Mouse (Mus musculus): Measurements from ENCODE around the gene Abhd16a.

Abhd16a gene

GRCm38 (mm10) chr17:35058911-35059892, 29.9 kb upstream of the Abhd16a start, which contains the start of gene Ddah2:
Ddah2 (plus strand) TSS chr17:35059035.
- DNase-seq (ENCODE audit: extremely low read depth, insufficient read length, low spot score): peak; percentile 80

- DNase-seq (ENCODE audit: extremely low read depth, insufficient read length, low spot score): no peak
Measured at GRCm38 (mm10) chr17:35060071-35060470, 29.0 kb upstream of the Abhd16a start.

- no peak for DNase-seq (ENCODE audit: extremely low read depth, insufficient read length, low spot score)
Measured at GRCm38 (mm10) chr17:35060737-35061297, 28.2 kb upstream of the Abhd16a start.

GRCm38 (mm10) chr17:35061299-35061698, 27.8 kb upstream of the Abhd16a start:
- no peak for DNase-seq (ENCODE audit: extremely low read depth, insufficient read length, low spot score)

- DNase-seq (ENCODE audit: extremely low read depth, insufficient read length, low spot score): no peak
Measured at GRCm38 (mm10) chr17:35063466-35063865, 25.6 kb upstream of the Abhd16a start.

- DNase-seq (ENCODE audit: extremely low read depth, insufficient read length, low spot score): no peak
Measured at GRCm38 (mm10) chr17:35064378-35064877, 24.6 kb upstream of the Abhd16a start.

GRCm38 (mm10) chr17:35064951-35065947, 23.8 kb upstream of the Abhd16a start, which contains the start of gene Ly6g6c:
Ly6g6c (plus strand) TSS chr17:35065388.
- no peak for DNase-seq (ENCODE audit: extremely low read depth, insufficient read length, low spot score)

- no peak for DNase-seq (ENCODE audit: extremely low read depth, insufficient read length, low spot score)
Measured at GRCm38 (mm10) chr17:35066084-35066483, 23.0 kb upstream of the Abhd16a start, which contains the start of gene Mpig6b. Mpig6b (minus strand) TSS chr17:35066184.

GRCm38 (mm10) chr17:35068213-35068914, 20.7 kb upstream of the Abhd16a start:
- no peak for DNase-seq (ENCODE audit: extremely low read depth, insufficient read length, low spot score)

- no peak for DNase-seq (ENCODE audit: extremely low read depth, insufficient read length, low spot score)
Measured at GRCm38 (mm10) chr17:35070556-35071229, 18.4 kb upstream of the Abhd16a start.

GRCm38 (mm10) chr17:35071454-35071853, 17.6 kb upstream of the Abhd16a start:
- DNase-seq (ENCODE audit: extremely low read depth, insufficient read length, low spot score): no peak

GRCm38 (mm10) chr17:35074097-35074496, 15.0 kb upstream of the Abhd16a start:
- no peak for DNase-seq (ENCODE audit: extremely low read depth, insufficient read length, low spot score)

- no peak for DNase-seq (ENCODE audit: extremely low read depth, insufficient read length, low spot score)
Measured at GRCm38 (mm10) chr17:35076507-35077176, 12.4 kb upstream of the Abhd16a start, which contains the start of gene Ly6g6e. Ly6g6e (plus strand) TSS chr17:35076902.

- DNase-seq (ENCODE audit: extremely low read depth, insufficient read length, low spot score): no peak
Measured at GRCm38 (mm10) chr17:35077285-35077684, 11.8 kb upstream of the Abhd16a start.

GRCm38 (mm10) chr17:35077786-35078233, 11.3 kb upstream of the Abhd16a start, which contains the start of gene Ly6g6d:
Ly6g6d (minus strand) TSS chr17:35078065.
- no peak for DNase-seq (ENCODE audit: extremely low read depth, insufficient read length, low spot score)

- DNase-seq (ENCODE audit: extremely low read depth, insufficient read length, low spot score): no peak
Measured at GRCm38 (mm10) chr17:35079778-35080177, 9.3 kb upstream of the Abhd16a start.

GRCm38 (mm10) chr17:35080248-35080647, 8.8 kb upstream of the Abhd16a start:
- no peak for DNase-seq (ENCODE audit: extremely low read depth, insufficient read length, low spot score)

GRCm38 (mm10) chr17:35080710-35081109, 8.4 kb upstream of the Abhd16a start:
- DNase-seq (ENCODE audit: extremely low read depth, insufficient read length, low spot score): no peak
